9 mouse cellular contexts compared by ENCODE assay signal in genomic region chr4:21726912-21727614, GRCm38 (mm10). TPM values are rescaled to one million over a fixed set of nuclear protein-coding genes. Genes with fewer than 3 reads are reported as not detected.
DNase-seq lines count a peak whose midpoint lies in the region; ATAC-seq lines count a peak whose summit lies in the region.
"Had no signal": no experiment of that assay in that cellular context is flagged by ENCODE, and none has a peak within 500 bp of the region (broad histone marks: within the 10 kb centered on the region; RNA-seq: fewer than 3 reads in every experiment).

No protein-coding gene starts in this region.

- H3K4me1 ChIP-seq in intestine, embryonic 16.5 days (ENCODE audit: control insufficient read depth, insufficient read depth, low read length), result peaks cover 4% of the 10 kb centered on the region
- peaks cover 5% of the 10 kb centered on the region; the same call in 1 of the 2 replicates for H3K4me1 ChIP-seq in midbrain, embryonic 11.5 days (ENCODE audit: control insufficient read depth, insufficient read depth, low read length)

- DNase-seq in spleen, adult 12 weeks (ENCODE audit: low spot score), result peak; percentile 14
- DNase-seq in spleen, postnatal 14 days (ENCODE audit: low spot score in 2 of 2), result no peak
- peak; percentile 21 for DNase-seq in gastrocnemius, postnatal 25 days
- peak; percentile 29 for DNase-seq in left cerebral cortex, postnatal 4 days
- DNase-seq in midbrain, embryonic 11.5 days (ENCODE audit: low spot score, missing footprints), result peak; percentile 98
- DNase-seq in spleen, postnatal 4 days (ENCODE audit: low spot score in 2 of 2), result peak; percentile 27 to 62

- WGBS in intestine, embryonic 16.5 days, result 1% methylated on average over 22 of the region's 22 CpGs
- WGBS in midbrain, embryonic 11.5 days, result 1% methylated on average over 22 of the region's 22 CpGs

- H3K4me3 ChIP-seq in intestine, embryonic 16.5 days (ENCODE audit: low read length), result peak overlapping the region; percentile 88
- H3K4me3 ChIP-seq in midbrain, embryonic 11.5 days (ENCODE audit: low read depth, low read length), result peak overlapping the region; percentile 88

- H3K27ac ChIP-seq in intestine, embryonic 16.5 days (ENCODE audit: low read length), result peak overlapping the region; percentile 84
- peak overlapping the region; percentile 41 for H3K27ac ChIP-seq in midbrain, embryonic 11.5 days (ENCODE audit: low read depth, low read length)

- H3K9ac ChIP-seq in intestine, embryonic 16.5 days (ENCODE audit: low read depth, low read length), result peak overlapping the region; percentile 85
- H3K9ac ChIP-seq in midbrain, embryonic 11.5 days (ENCODE audit: low read length), result peak overlapping the region; percentile 91

- intact Hi-C loops in left cerebral cortex, postnatal 4 days (cut with DNase I), result loop anchor here (10.0 kb wide), 1 partner anchor 292 kb away; no protein-coding TSS in a partner anchor

- no peaks in the 10 kb centered on the region for H3K9me3 ChIP-seq in intestine, embryonic 16.5 days (ENCODE audit: control insufficient read depth, low read length)
- H3K9me3 ChIP-seq in midbrain, embryonic 11.5 days (ENCODE audit: control insufficient read depth, low read length), result no peaks in the 10 kb centered on the region

- ATAC-seq in common myeloid progenitor, adult 5-6 weeks (replicated peaks; ENCODE audit: low read depth, poor library complexity, severe bottlenecking), result peak; percentile 76
- peak; percentile 61 for ATAC-seq in intestine, embryonic 16.5 days
- peak; percentile 51 for ATAC-seq in midbrain, embryonic 11.5 days (ENCODE audit: low FRiP score)

- no peaks in the 10 kb centered on the region for H3K27me3 ChIP-seq in intestine, embryonic 16.5 days (replicated peaks; ENCODE audit: control insufficient read depth, insufficient read depth, low read length)
- H3K27me3 ChIP-seq in midbrain, embryonic 11.5 days (ENCODE audit: control insufficient read depth, insufficient read depth, low read length), result no peaks in the 10 kb centered on the region

- H3K36me3 ChIP-seq in intestine, embryonic 16.5 days (ENCODE audit: control insufficient read depth, insufficient read depth, low read length), result no peaks in the 10 kb centered on the region
- no peaks in the 10 kb centered on the region for H3K36me3 ChIP-seq in midbrain, embryonic 11.5 days (ENCODE audit: control insufficient read depth, insufficient read depth, low read length)

- H3K4me2 ChIP-seq in intestine, embryonic 16.5 days (ENCODE audit: low read depth, low read length), result peak overlapping the region; percentile 78
- H3K4me2 ChIP-seq in midbrain, embryonic 11.5 days, result peak overlapping the region; percentile 60

RNA-seq across cellular contexts. Expression of gene Ccnc, which starts 0.4 kb away (rescaled TPM):
- total RNA-seq in common myeloid progenitor, adult 5-6 weeks (2017), result 28.0 and 32.1 TPM in 2 replicates
- 10 to 100 TPM in 1 of 2 experiments, 1 to 10 TPM in 1; 9.8 to 11.2 TPM for total RNA-seq in gastrocnemius, postnatal 25 days (2021)
- polyA plus RNA-seq in intestine, embryonic 16.5 days (2015; fragmentation: Nextera tagmentation; extraction: Ambion mirVana), result 29.1 and 30.8 TPM in 2 replicates
- total RNA-seq in left cerebral cortex, postnatal 4 days (2021), result 10 to 100 TPM; 39.0 to 41.9 TPM
- 89.6 and 102 TPM in 2 replicates for polyA plus RNA-seq in midbrain, embryonic 11.5 days (2014; fragmentation: Nextera tagmentation; extraction: Ambion mirVana)

RNA-seq across cellular contexts. Expression of gene Usp45, which starts 39.9 kb away (rescaled TPM):
- 17.6 and 29.0 TPM in 2 replicates for total RNA-seq in common myeloid progenitor, adult 5-6 weeks (2017)
- 10 to 100 TPM; 17.2 to 17.4 TPM for total RNA-seq in gastrocnemius, postnatal 25 days (2021)
- polyA plus RNA-seq in intestine, embryonic 16.5 days (2015; fragmentation: Nextera tagmentation; extraction: Ambion mirVana), result 5.3 and 6.0 TPM in 2 replicates
- total RNA-seq in left cerebral cortex, postnatal 4 days (2021), result 10 to 100 TPM; 16.7 to 19.7 TPM
- 13.4 and 16.6 TPM in 2 replicates for polyA plus RNA-seq in midbrain, embryonic 11.5 days (2014; fragmentation: Nextera tagmentation; extraction: Ambion mirVana)

RNA-seq across cellular contexts. Expression of gene Tstd3, which starts 39.9 kb away (rescaled TPM):
- 5.3 and 6.9 TPM in 2 replicates for total RNA-seq in common myeloid progenitor, adult 5-6 weeks (2017)
- total RNA-seq in gastrocnemius, postnatal 25 days (2021), result 10 to 100 TPM; 13.1 to 13.5 TPM
- 16.2 and 18.0 TPM in 2 replicates for polyA plus RNA-seq in intestine, embryonic 16.5 days (2015; fragmentation: Nextera tagmentation; extraction: Ambion mirVana)
- 10 to 100 TPM in 1 of 2 experiments, 1 to 10 TPM in 1; 9.9 to 11.6 TPM for total RNA-seq in left cerebral cortex, postnatal 4 days (2021)
- polyA plus RNA-seq in midbrain, embryonic 11.5 days (2014; fragmentation: Nextera tagmentation; extraction: Ambion mirVana), result 32.3 and 35.9 TPM in 2 replicates

RNA-seq across cellular contexts. Expression of gene Prdm13, which starts 41.3 kb away (rescaled TPM):
- not detected in 2 replicates for total RNA-seq in common myeloid progenitor, adult 5-6 weeks (2017)
- total RNA-seq in gastrocnemius, postnatal 25 days (2021), result not detected
- polyA plus RNA-seq in intestine, embryonic 16.5 days (2015; fragmentation: Nextera tagmentation; extraction: Ambion mirVana), result not detected in 2 replicates
- not detected for total RNA-seq in left cerebral cortex, postnatal 4 days (2021)
- 0.15 and 0.25 TPM in 2 replicates for polyA plus RNA-seq in midbrain, embryonic 11.5 days (2014; fragmentation: Nextera tagmentation; extraction: Ambion mirVana)
- total RNA-seq: adrenal gland, adult 18-20 months had no signal

Comparison
In these comparisons a context has a peak if more than half of its experiments do, and no peak if none do; other contexts are left out.
1. DNase-seq: peak in spleen, adult 12 weeks (single experiment), gastrocnemius, postnatal 25 days (single experiment), left cerebral cortex, postnatal 4 days (single experiment), midbrain, embryonic 11.5 days (single experiment) and spleen, postnatal 4 days (2 of 2); none in spleen, postnatal 14 days (0 of 2).
2. Peak in every context shown above with its lines, with median percentiles within 50 percentile points of each other: ATAC-seq.